Mouse (Mus musculus) hindbrain, embryonic 11.5 days (tissue): Measurements from ENCODE around the gene Nutf2. TPM values are rescaled to one million over a fixed set of nuclear protein-coding genes. Genes with fewer than 3 reads are reported as not detected.
"Not testable (repeated sequence)": the region's sequence is repeated elsewhere in the genome, so short reads cannot be mapped to it uniquely, and the experiment has no call there.

Source experiments
- ATAC-seq: fragments of 200-750 bp; cut with Nextera tagmentation; 2 replicates; pipeline ENCODE4 v1.8.0; 2017; ENCODE audit warnings: mild to moderate bottlenecking, moderate TSS enrichment, moderate library complexity; ENCODE audit not compliant: low FRiP score
- DNase-seq: peaks from one replicate; pipeline ENCODE4 v3.0.0-alpha.2; 2015; ENCODE audit warnings: low spot score
- H3K27ac ChIP-seq: fragments of 300-500 bp; sonication (generic); 2 replicates; pipeline ENCODE4 v1.5.1; 2014; ENCODE audit warnings: mild to moderate bottlenecking, low read depth, low read length
- H3K27me3 ChIP-seq: fragments of 300-500 bp; sonication (generic); 2 replicates; pipeline ENCODE4 v1.6.1; 2014; ENCODE audit warnings: mild to moderate bottlenecking, low read length, moderate library complexity, mixed read lengths; ENCODE audit not compliant: control insufficient read depth, insufficient read depth
- H3K36me3 ChIP-seq: fragments of 300-500 bp; sonication (generic); 2 replicates; pipeline ENCODE4 v1.6.1; 2014; ENCODE audit warnings: mild to moderate bottlenecking, low read length, moderate library complexity, mixed read lengths; ENCODE audit not compliant: control insufficient read depth, insufficient read depth
- H3K4me1 ChIP-seq: fragments of 300-500 bp; sonication (generic); replicated peaks from 2 replicates; pipeline ENCODE4 v1.6.1; 2014; ENCODE audit warnings: low read length, mixed read lengths; ENCODE audit not compliant: control insufficient read depth, insufficient read depth
- H3K4me2 ChIP-seq: fragments of 300-500 bp; sonication (generic); replicated peaks from 2 replicates; pipeline ENCODE4 v1.6.1; 2014; ENCODE audit warnings: mild to moderate bottlenecking, low read depth, low read length
- H3K4me3 ChIP-seq: fragments of 300-500 bp; sonication (generic); 2 replicates; pipeline ENCODE4 v1.5.1; 2014; ENCODE audit warnings: low read depth, low read length
- H3K9ac ChIP-seq: fragments of 300-500 bp; sonication (generic); 2 replicates; pipeline ENCODE4 v1.6.1; 2014; ENCODE audit warnings: low read depth, low read length
- H3K9me3 ChIP-seq: fragments of 300-500 bp; sonication (generic); 2 replicates; pipeline ENCODE4 v1.6.1; 2016; ENCODE audit warnings: low read length; ENCODE audit not compliant: control insufficient read depth
- WGBS: fragments of 180-500 bp; shearing (Covaris S2); extraction: QIAGEN DNeasy Blood & Tissue Kit; methylation state at CpG from one replicate; pipeline ENCODE4 v1.1.7; 2014; 5-methylcytosine and 5-hydroxymethylcytosine counted together
- polyA plus RNA-seq: library from polyadenylated mRNA; unstranded; fragments of >200 nt; fragmentation: Nextera tagmentation; extraction: Ambion mirVana; gene quantifications from 2 replicates; pipeline ENCODE4 v1.2.1, GENCODE M21; 2014

The Nutf2 gene
- polyA plus RNA-seq, 1 experiment from 2014 or later = 278 TPM

DNA sequence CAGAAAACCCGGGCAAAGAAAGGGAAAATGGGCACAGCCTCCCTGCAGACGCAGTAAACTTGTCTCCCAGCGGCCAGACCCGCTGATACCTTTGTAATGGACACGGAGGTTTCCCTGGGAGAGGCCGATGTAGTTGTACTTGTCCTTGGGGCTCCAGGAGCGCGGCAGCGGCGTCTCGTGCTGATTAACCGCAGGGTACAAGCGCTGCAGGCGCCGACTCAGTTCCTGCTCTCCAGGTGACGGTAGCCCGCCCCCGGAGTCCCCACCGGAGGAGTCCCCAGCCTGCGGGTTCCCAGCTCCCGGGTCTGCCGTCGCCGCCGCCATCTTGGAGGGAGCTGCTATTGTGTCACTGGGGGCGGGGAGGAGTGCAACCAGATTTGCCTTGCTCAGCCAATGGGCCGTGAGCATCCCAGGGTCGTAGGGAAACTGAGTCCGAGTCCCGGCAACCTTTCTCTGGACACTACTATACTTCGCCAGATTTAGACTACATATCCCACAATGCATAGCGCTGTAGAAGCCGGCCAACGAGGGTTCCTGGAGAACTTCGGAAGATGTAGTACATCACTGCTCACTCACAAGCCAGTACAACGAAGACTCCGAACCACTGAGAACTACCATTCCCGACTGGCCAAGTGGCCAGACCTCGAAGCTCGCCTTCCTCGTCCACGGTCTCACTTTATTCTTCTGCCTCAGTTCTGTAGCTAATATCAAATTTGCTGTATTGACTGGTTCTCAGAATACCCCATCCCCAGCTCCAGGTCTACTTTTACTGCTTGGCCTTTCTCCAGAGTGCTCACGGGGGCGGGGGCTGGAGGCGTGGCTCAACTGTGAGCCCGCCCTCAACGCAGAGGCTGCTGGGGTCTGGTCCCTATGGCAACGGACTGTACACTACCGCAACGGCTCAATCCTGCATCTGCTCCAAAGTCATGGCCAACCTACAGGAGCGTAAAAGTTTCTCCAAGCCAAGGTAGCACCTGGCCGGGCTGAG is 33.2 kb upstream of the Nutf2 start, which contains the start of the genes Ranbp10 and Tsnaxip1:
Gene Ranbp10 (minus strand): TSS at position 490 of the 988 bp plus-strand sequence.
Gene Tsnaxip1 (plus strand): TSS at position 871 of the 988 bp plus-strand sequence.
- H3K27ac ChIP-seq = peak within 1 kb of the TSS; percentile 53; the same call in 1 of the 2 replicates
- under 1% methylated on average over 52 of the region's 52 CpGs for WGBS
- peaks cover 5% of the 10 kb centered on the region for H3K4me1 ChIP-seq
- ATAC-seq (peak; percentile 99), DNase-seq (peak; percentile 96)
- H3K9me3 ChIP-seq = no peaks in the 10 kb centered on the region
- peak within 1 kb of the TSS; percentile 99 for H3K4me3 ChIP-seq
- peak within 1 kb of the TSS; percentile 55 for H3K4me2 ChIP-seq
- H3K9ac ChIP-seq = peak within 1 kb of the TSS; percentile 97
- H3K36me3 ChIP-seq = peaks cover 4% of the 10 kb centered on the region; the same call in 1 of the 2 replicates
- H3K27me3 ChIP-seq = no peaks in the 10 kb centered on the region

- not testable (repeated sequence) for H3K36me3 ChIP-seq, H3K9me3 ChIP-seq, H3K4me2 ChIP-seq, H3K4me3 ChIP-seq, DNase-seq, H3K27me3 ChIP-seq, H3K27ac ChIP-seq, ATAC-seq, H3K4me1 ChIP-seq, H3K9ac ChIP-seq
- 81% methylated on average over 2 of the region's 2 CpGs for WGBS
Measured at GRCm38 (mm10) chr8:105833740-105834139, 26.6 kb upstream of the Nutf2 start.

GRCm38 (mm10) chr8:105835318-105835717 is 25.1 kb upstream of the Nutf2 start:
- no peak overlapping the region for H3K27ac ChIP-seq
- DNase-seq (peak; percentile 62), ATAC-seq (no peak)
- no peaks in the 10 kb centered on the region for H3K27me3 ChIP-seq
- 31% methylated on average over 11 of the region's 11 CpGs for WGBS
- H3K9ac ChIP-seq = no peak overlapping the region
- no peak overlapping the region for H3K4me2 ChIP-seq
- no peaks in the 10 kb centered on the region for H3K9me3 ChIP-seq
- H3K4me3 ChIP-seq = no peak overlapping the region
- no peaks in the 10 kb centered on the region for H3K4me1 ChIP-seq
- no peaks in the 10 kb centered on the region for H3K36me3 ChIP-seq

DNA sequence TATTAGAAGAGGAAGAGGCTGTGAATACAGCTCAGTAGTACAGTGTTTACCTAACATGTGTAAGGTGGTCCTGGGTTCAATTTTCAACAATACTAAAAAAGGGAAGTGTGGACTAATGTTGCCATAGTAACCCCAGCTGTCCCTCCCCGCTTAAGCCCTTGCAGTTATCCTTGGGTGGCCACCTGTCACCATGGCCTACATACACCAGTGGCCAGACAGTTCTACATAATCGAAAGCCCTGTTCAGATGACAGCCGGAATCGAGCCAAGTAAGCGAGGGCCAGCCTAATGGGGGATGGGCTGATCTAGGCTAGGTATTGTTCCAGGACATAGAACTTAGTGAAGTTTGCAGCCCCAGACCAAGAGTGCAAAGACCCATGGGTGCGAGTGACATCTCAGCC is 23.4 kb upstream of the Nutf2 start:
- H3K27me3 ChIP-seq = no peaks in the 10 kb centered on the region
- no peak overlapping the region for H3K9ac ChIP-seq
- H3K27ac ChIP-seq = no peak overlapping the region
- no peak overlapping the region for H3K4me2 ChIP-seq
- 89% methylated on average over 6 of the region's 6 CpGs for WGBS
- no peak for ATAC-seq
- H3K4me3 ChIP-seq = no peak overlapping the region
- H3K36me3 ChIP-seq = no peaks in the 10 kb centered on the region
- DNase-seq = no peak
- H3K9me3 ChIP-seq = no peaks in the 10 kb centered on the region
- no peaks in the 10 kb centered on the region for H3K4me1 ChIP-seq

GRCm38 (mm10) chr8:105839209-105839608 is 21.2 kb upstream of the Nutf2 start:
- ATAC-seq (no peak), DNase-seq (no peak)
- Histone ChIP-seq H3K36me3 (no peaks in the 10 kb centered on the region), H3K4me2 (no peak overlapping the region), H3K27me3 (no peaks in the 10 kb centered on the region), H3K4me1 (no peaks in the 10 kb centered on the region), H3K9ac (no peak overlapping the region), H3K27ac (no peak overlapping the region), H3K9me3 (no peaks in the 10 kb centered on the region), H3K4me3 (no peak overlapping the region)
- WGBS = 89% methylated on average over 5 of the region's 5 CpGs

GRCm38 (mm10) chr8:105846678-105847077 is 13.7 kb upstream of the Nutf2 start:
- peaks cover 8% of the 10 kb centered on the region for H3K36me3 ChIP-seq
- no peak for ATAC-seq
- 92% methylated on average over 11 of the region's 11 CpGs for WGBS

DNA sequence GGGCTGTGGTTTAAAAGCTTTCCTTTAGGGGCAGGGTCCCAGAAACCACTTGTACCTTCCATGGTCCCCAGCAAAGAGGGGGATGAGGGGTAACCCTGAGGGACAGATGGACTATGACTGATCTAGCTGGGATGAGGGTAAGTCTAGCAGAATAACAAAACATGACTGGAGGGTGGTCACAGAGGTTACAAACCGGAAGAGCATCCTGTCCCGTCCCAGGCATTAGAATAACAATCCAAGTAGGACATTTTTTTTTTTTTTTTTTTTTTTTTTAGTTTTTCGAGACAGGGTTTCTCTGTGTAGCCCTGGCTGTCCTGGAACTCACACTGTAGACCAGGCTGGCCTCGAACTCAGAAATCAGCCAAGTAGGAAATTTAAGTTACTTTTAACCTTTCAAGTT is 10.4 kb upstream of the Nutf2 start:
- Histone ChIP-seq H3K4me2 (no peak overlapping the region), H3K4me1 (peaks cover 5% of the 10 kb centered on the region), H3K36me3 (peaks cover 3% of the 10 kb centered on the region), H3K27me3 (no peaks in the 10 kb centered on the region), H3K4me3 (no peak overlapping the region), H3K27ac (no peak overlapping the region), H3K9me3 (no peaks in the 10 kb centered on the region), H3K9ac (no peak overlapping the region)
- DNase-seq (no peak), ATAC-seq (no peak)
- WGBS = 81% methylated on average over 4 of the region's 4 CpGs

More at GRCm38 (mm10) chr8:105846678-105847077, 13.7 kb upstream of the Nutf2 start:
- H3K4me1 ChIP-seq = peaks cover 5% of the 10 kb centered on the region
- no peak overlapping the region for H3K4me3 ChIP-seq
- H3K9me3 ChIP-seq = no peaks in the 10 kb centered on the region
- H3K4me2 ChIP-seq = no peak overlapping the region
- no peak overlapping the region for H3K9ac ChIP-seq
- H3K27ac ChIP-seq = no peak overlapping the region
- no peak for DNase-seq
- H3K27me3 ChIP-seq = no peaks in the 10 kb centered on the region

DNA sequence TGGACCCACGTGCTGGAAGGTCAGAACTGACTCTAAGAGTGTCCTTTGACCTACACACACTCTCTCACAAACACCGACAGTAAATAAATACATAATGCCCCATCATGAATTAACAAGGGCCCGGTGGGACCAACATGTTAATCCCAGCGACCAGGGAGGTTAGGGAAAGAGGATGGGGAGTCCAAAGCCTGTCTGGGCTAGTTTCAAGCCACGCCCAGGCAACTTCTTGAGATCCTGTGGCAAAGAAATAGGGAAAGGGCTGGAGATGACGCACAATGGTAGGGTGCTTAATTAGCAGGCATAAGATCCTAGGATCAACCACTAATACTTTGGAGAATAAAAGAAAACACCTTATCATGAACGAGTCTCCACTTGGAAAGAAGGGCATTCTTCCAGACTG is 9.8 kb upstream of the Nutf2 start:
- 83% methylated on average over 7 of the region's 7 CpGs for WGBS
- no peak overlapping the region for H3K27ac ChIP-seq
- no peak overlapping the region; the same call in 1 of the 2 replicates for H3K9ac ChIP-seq
- no peaks in the 10 kb centered on the region for H3K9me3 ChIP-seq
- no peaks in the 10 kb centered on the region for H3K27me3 ChIP-seq
- H3K36me3 ChIP-seq = no peaks in the 10 kb centered on the region
- ATAC-seq (no peak), DNase-seq (no peak)
- peak overlapping the region; percentile 29 for H3K4me2 ChIP-seq
- peaks cover 5% of the 10 kb centered on the region for H3K4me1 ChIP-seq
- no peak overlapping the region; the same call in 1 of the 2 replicates for H3K4me3 ChIP-seq
